Mouse (Mus musculus) C2C12 (cell line): ENCODE measurements around the gene Sltm.

Source experiments
- CEBPB ChIP-seq: IDR thresholded peaks from one replicate; pipeline ENCODE4 v1.6.1; 2011; ENCODE audit warnings: low read depth, mild to moderate bottlenecking, control low read depth, moderate library complexity
- CTCF ChIP-seq: IDR thresholded peaks from one replicate; pipeline ENCODE4 v1.5.1; 2011; ENCODE audit not compliant: control insufficient read depth, insufficient read depth, insufficient read length
- FOSL1 ChIP-seq: IDR thresholded peaks from one replicate; pipeline ENCODE4 v1.8.0; 2011; ENCODE audit warnings: mild to moderate bottlenecking, low read length; ENCODE audit not compliant: poor library complexity, insufficient read depth, severe bottlenecking
- MAX ChIP-seq: IDR thresholded peaks from one replicate; pipeline ENCODE4 v1.6.1; 2011; ENCODE audit warnings: mild to moderate bottlenecking, control low read depth
- MYOD1 ChIP-seq: IDR thresholded peaks from one replicate; pipeline ENCODE4 v1.6.1; 2011; ENCODE audit warnings: low read depth; ENCODE audit not compliant: control insufficient read depth, insufficient read length
- MYOG ChIP-seq: IDR thresholded peaks from one replicate; pipeline ENCODE4 v1.6.1; 2011; ENCODE audit not compliant: control insufficient read depth, insufficient read length; ENCODE audit errors: extremely low read depth
- USF1 ChIP-seq: IDR thresholded peaks from one replicate; pipeline ENCODE4 v1.6.1; 2011; ENCODE audit warnings: low read depth, mild to moderate bottlenecking, control low read depth, moderate library complexity

GRCm38 (mm10) chr9:70578123-70578522 lies 35.6 kb downstream of the Sltm start:
- TF ChIP-seq CTCF: no peak
- TF ChIP-seq USF1: no peak
- no peak for TF ChIP-seq MAX
- TF ChIP-seq MYOG: no peak
- TF ChIP-seq MYOD1: no peak
- TF ChIP-seq FOSL1: no peak
- no peak for TF ChIP-seq CEBPB
